Mouse (Mus musculus): ENCODE measurements around the gene Cdk6. TPM values are rescaled to one million over a fixed set of nuclear protein-coding genes. Genes with fewer than 3 reads are reported as not detected.
A peak's percentile ranks its signal among the peaks of the same experiment; 100 is the strongest.

Gene Cdk6
- polyA plus RNA-seq, 1 experiment from 2014 or later: 37.7 TPM

GRCm38 (mm10) chr5:3500957-3501563, 159.8 kb downstream of the Cdk6 start:
- H3K27ac ChIP-seq: no peak overlapping the region
- ATAC-seq (ENCODE audit: insufficient read depth, low FRiP score, low read depth): no peak
- H3K36me3 ChIP-seq: no peaks in the 10 kb centered on the region
- H3K4me1 ChIP-seq: 0 out of 2 replicates have a peak, but pooled peaks cover 3% of the 10 kb centered on the region
- 56% methylated on average over 8 of the region's 8 CpGs for WGBS
- no peaks in the 10 kb centered on the region for H3K27me3 ChIP-seq (replicated peaks)
- no peaks in the 10 kb centered on the region for H3K9me3 ChIP-seq
- no peak overlapping the region for H3K9ac ChIP-seq
- H3K4me3 ChIP-seq (replicated peaks): no peak overlapping the region
- H3K4me2 ChIP-seq: no peak overlapping the region

- Histone ChIP-seq H3K36me3 (no peaks in the 10 kb centered on the region), H3K27me3 (replicated peaks) (no peaks in the 10 kb centered on the region), H3K4me2 (no peak overlapping the region), H3K9me3 (no peaks in the 10 kb centered on the region), H3K4me1 (0 out of 2 replicates have a peak, but pooled peaks cover 3% of the 10 kb centered on the region), H3K4me3 (replicated peaks) (no peak overlapping the region), H3K27ac (no peak overlapping the region), H3K9ac (no peak overlapping the region)
- WGBS: 34% methylated on average over 8 of the region's 8 CpGs
- no peak for ATAC-seq (ENCODE audit: insufficient read depth, low FRiP score, low read depth)
Observed at GRCm38 (mm10) chr5:3501564-3502001, 160.3 kb downstream of the Cdk6 start.

- Histone ChIP-seq H3K4me3 (replicated peaks) (no peak overlapping the region), H3K9me3 (no peaks in the 10 kb centered on the region), H3K27me3 (replicated peaks) (no peaks in the 10 kb centered on the region), H3K4me1 (0 out of 2 replicates have a peak, but pooled peaks cover 3% of the 10 kb centered on the region), H3K27ac (0 out of 2 replicates have a peak overlapping the region, but pooled peaks have one; percentile 27), H3K9ac (no peak overlapping the region), H3K36me3 (no peaks in the 10 kb centered on the region), H3K4me2 (no peak overlapping the region)
- WGBS: 44% methylated on average over 11 of the region's 11 CpGs
- 0 out of 2 replicates have a peak, but pooled peaks have one; percentile 47 for ATAC-seq (ENCODE audit: insufficient read depth, low FRiP score, low read depth)
Observed at GRCm38 (mm10) chr5:3502610-3503350, 161.5 kb downstream of the Cdk6 start.

GRCm38 (mm10) chr5:3503373-3503772, 162.1 kb downstream of the Cdk6 start:
- Histone ChIP-seq H3K4me3 (replicated peaks) (no peak overlapping the region), H3K27ac (0 out of 2 replicates have a peak overlapping the region, but pooled peaks have one; percentile 27), H3K9me3 (no peaks in the 10 kb centered on the region), H3K9ac (no peak overlapping the region), H3K4me2 (no peak overlapping the region), H3K36me3 (no peaks in the 10 kb centered on the region), H3K27me3 (replicated peaks) (no peaks in the 10 kb centered on the region), H3K4me1 (0 out of 2 replicates have a peak, but pooled peaks cover 3% of the 10 kb centered on the region)
- ATAC-seq (ENCODE audit: insufficient read depth, low FRiP score, low read depth): no peak
- WGBS: 80% methylated on average over 4 of the region's 4 CpGs

DNA sequence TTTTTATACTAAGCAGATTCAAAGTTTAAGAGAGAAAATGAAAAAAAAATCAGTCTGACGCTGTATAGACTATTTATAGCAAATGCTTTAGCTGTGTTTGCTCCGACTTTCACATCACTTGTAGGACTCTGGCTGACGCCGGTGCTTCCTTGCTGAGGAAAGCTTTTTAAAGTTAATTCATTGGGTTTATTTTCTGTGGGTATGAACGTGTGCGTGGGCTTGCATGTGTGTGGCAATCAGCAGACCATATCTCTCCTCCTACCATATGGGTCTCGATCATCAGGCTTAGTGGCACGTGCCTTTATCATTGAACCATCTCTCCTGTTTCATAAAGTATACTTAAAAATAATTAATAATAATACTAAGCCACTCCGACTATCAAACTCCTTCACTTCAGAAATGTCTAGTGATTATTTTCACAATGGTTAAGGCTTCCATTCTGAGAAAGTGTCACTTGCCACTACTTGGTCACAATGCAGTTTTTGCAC, 162.6 kb downstream of the Cdk6 start:
- no peak overlapping the region for H3K4me3 ChIP-seq (replicated peaks)
- ATAC-seq (ENCODE audit: insufficient read depth, low FRiP score, low read depth): no peak
- WGBS: 75% methylated on average over 9 of the region's 9 CpGs
- no peaks in the 10 kb centered on the region for H3K27me3 ChIP-seq (replicated peaks)
- no peak overlapping the region for H3K4me2 ChIP-seq
- H3K4me1 ChIP-seq: 0 out of 2 replicates have a peak, but pooled peaks cover 3% of the 10 kb centered on the region
- no peaks in the 10 kb centered on the region for H3K36me3 ChIP-seq
- no peak overlapping the region for H3K27ac ChIP-seq
- no peak overlapping the region for H3K9ac ChIP-seq
- H3K9me3 ChIP-seq: no peaks in the 10 kb centered on the region

- 65% methylated on average over 4 of the region's 4 CpGs for WGBS
- ATAC-seq (ENCODE audit: insufficient read depth, low FRiP score, low read depth): no peak
- no peak overlapping the region for H3K9ac ChIP-seq
- 0 out of 2 replicates have a peak, but pooled peaks cover 3% of the 10 kb centered on the region for H3K4me1 ChIP-seq
- H3K4me3 ChIP-seq (replicated peaks): no peak overlapping the region
- H3K9me3 ChIP-seq: no peaks in the 10 kb centered on the region
- no peaks in the 10 kb centered on the region for H3K27me3 ChIP-seq (replicated peaks)
- no peak overlapping the region for H3K27ac ChIP-seq
- H3K4me2 ChIP-seq: no peak overlapping the region
- H3K36me3 ChIP-seq: no peaks in the 10 kb centered on the region
Observed at GRCm38 (mm10) chr5:3504453-3504852, 163.2 kb downstream of the Cdk6 start.

- Histone ChIP-seq H3K4me2 (no peak overlapping the region), H3K27me3 (replicated peaks) (no peaks in the 10 kb centered on the region), H3K36me3 (no peaks in the 10 kb centered on the region), H3K27ac (no peak overlapping the region), H3K9me3 (no peaks in the 10 kb centered on the region), H3K9ac (no peak overlapping the region), H3K4me1 (0 out of 2 replicates have a peak, but pooled peaks cover 3% of the 10 kb centered on the region), H3K4me3 (replicated peaks) (no peak overlapping the region)
- no peak for ATAC-seq (ENCODE audit: insufficient read depth, low FRiP score, low read depth)
- WGBS: 62% methylated on average over 2 of the region's 2 CpGs
Observed at GRCm38 (mm10) chr5:3505553-3505952, 164.3 kb downstream of the Cdk6 start.

- H3K4me3 ChIP-seq (replicated peaks): no peak overlapping the region
- H3K4me2 ChIP-seq: no peak overlapping the region
- no peaks in the 10 kb centered on the region for H3K36me3 ChIP-seq
- no peak for ATAC-seq (ENCODE audit: insufficient read depth, low FRiP score, low read depth)
- H3K4me1 ChIP-seq: no peaks in the 10 kb centered on the region
- 41% methylated on average over 7 of the region's 7 CpGs for WGBS
- H3K9ac ChIP-seq: no peak overlapping the region
- no peaks in the 10 kb centered on the region for H3K9me3 ChIP-seq
- no peaks in the 10 kb centered on the region for H3K27me3 ChIP-seq (replicated peaks)
- H3K27ac ChIP-seq: no peak overlapping the region
Observed at GRCm38 (mm10) chr5:3508480-3509381, 167.4 kb downstream of the Cdk6 start.

DNA sequence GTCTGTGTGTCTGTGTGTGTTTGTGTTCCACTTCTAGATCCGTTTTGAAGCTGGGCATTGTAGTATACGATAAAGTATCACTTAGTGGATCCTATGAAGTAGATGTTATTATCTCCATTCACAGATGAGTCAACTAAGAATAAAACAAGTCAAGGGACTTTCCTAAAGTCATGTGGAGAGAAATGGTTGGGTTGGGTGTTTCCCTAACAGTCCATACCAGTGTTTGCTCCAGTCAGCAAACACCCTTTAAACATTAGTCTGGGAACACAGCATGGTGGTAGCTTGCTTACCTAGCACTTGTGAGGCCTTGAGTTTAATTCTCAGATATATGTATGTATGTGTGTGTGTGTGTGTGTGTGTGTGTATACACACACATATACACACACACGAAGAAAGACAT, 168.2 kb downstream of the Cdk6 start:
- H3K9ac ChIP-seq: no peak overlapping the region
- no peaks in the 10 kb centered on the region for H3K9me3 ChIP-seq
- no peaks in the 10 kb centered on the region for H3K27me3 ChIP-seq (replicated peaks)
- no peak overlapping the region for H3K4me2 ChIP-seq
- no peak overlapping the region for H3K27ac ChIP-seq
- WGBS: 74% methylated on average over 3 of the region's 3 CpGs
- ATAC-seq (ENCODE audit: insufficient read depth, low FRiP score, low read depth): no peak
- H3K4me3 ChIP-seq (replicated peaks): no peak overlapping the region
- H3K36me3 ChIP-seq: no peaks in the 10 kb centered on the region
- H3K4me1 ChIP-seq: no peaks in the 10 kb centered on the region

- 60% methylated on average over 10 of the region's 10 CpGs for WGBS
- Histone ChIP-seq H3K4me3 (replicated peaks) (no peak overlapping the region), H3K36me3 (no peaks in the 10 kb centered on the region), H3K9me3 (no peaks in the 10 kb centered on the region), H3K27me3 (replicated peaks) (no peaks in the 10 kb centered on the region), H3K4me1 (no peaks in the 10 kb centered on the region), H3K9ac (no peak overlapping the region), H3K4me2 (no peak overlapping the region), H3K27ac (no peak overlapping the region)
- ATAC-seq (ENCODE audit: insufficient read depth, low FRiP score, low read depth): no peak
Observed at GRCm38 (mm10) chr5:3511097-3511795, 170.0 kb downstream of the Cdk6 start.

GRCm38 (mm10) chr5:3512584-3512983, 171.3 kb downstream of the Cdk6 start:
- 44% methylated on average over 4 of the region's 4 CpGs for WGBS
- no peak overlapping the region for H3K4me2 ChIP-seq
- no peak overlapping the region for H3K9ac ChIP-seq
- no peak overlapping the region for H3K4me3 ChIP-seq (replicated peaks)
- no peaks in the 10 kb centered on the region for H3K36me3 ChIP-seq
- H3K27ac ChIP-seq: no peak overlapping the region
- ATAC-seq (ENCODE audit: insufficient read depth, low FRiP score, low read depth): no peak
- no peaks in the 10 kb centered on the region for H3K9me3 ChIP-seq
- peaks cover 3% of the 10 kb centered on the region for H3K4me1 ChIP-seq
- no peaks in the 10 kb centered on the region for H3K27me3 ChIP-seq (replicated peaks)

All from stomach, embryonic 15.5 days (tissue).